ENCODE assay signal across 8 mouse cellular contexts in genomic region chr3:135290249-135290894, GRCm38 (mm10). TPM values are rescaled to one million over a fixed set of nuclear protein-coding genes. Genes with fewer than 3 reads are reported as not detected.
DNase-seq lines count a peak whose midpoint lies in the region; ATAC-seq and TF ChIP-seq lines count a peak whose summit lies in the region.

No protein-coding gene starts in this region.

- H3K9me3 ChIP-seq in lung, embryonic 14.5 days (ENCODE audit: low read depth, low read length): no peaks in the 10 kb centered on the region

- H3K4me1 ChIP-seq in lung, embryonic 14.5 days (ENCODE audit: insufficient read depth): no peaks in the 10 kb centered on the region

- no peaks in the 10 kb centered on the region for H3K27me3 ChIP-seq in lung, embryonic 14.5 days (ENCODE audit: insufficient read depth, low read length)

- no peak overlapping the region for H3K9ac ChIP-seq in lung, embryonic 14.5 days

- DNase-seq in adrenal gland, adult (ENCODE audit: inconsistent age in 2 of 2, low spot score in 1 of 2): peak; percentile 36 to 76
- DNase-seq in adrenal gland, postnatal 4 days (ENCODE audit: low spot score in 2 of 2): no peak
- peak; percentile 89 for DNase-seq in adipocyte (ENCODE audit: low spot score)
- peak; percentile 84 for DNase-seq in embryo, embryonic 10.5 days (ENCODE audit: low spot score)
- DNase-seq in heart, postnatal 10 days: peak; percentile 60 to 72
- DNase-seq in large intestine, adult 2 months (ENCODE audit: low read depth, low spot score): peak; percentile 37
- peak; percentile 87 for DNase-seq in lung, embryonic 14.5 days
- peak; percentile 81 for DNase-seq in retina, postnatal 1 day

- WGBS in large intestine, adult 2 months: 94% methylated on average over 7 of the region's 7 CpGs
- 100% methylated on average over 6 of the region's 7 CpGs for WGBS in lung, embryonic 14.5 days

- peak; percentile 83 for TF ChIP-seq CTCF in lung, embryonic 14.5 days (IDR thresholded peaks at IDR 0.05; ENCODE audit: low read depth)

- H3K36me3 ChIP-seq in lung, embryonic 14.5 days (ENCODE audit: insufficient read depth): no peaks in the 10 kb centered on the region

- no peak overlapping the region for H3K4me3 ChIP-seq in lung, embryonic 14.5 days (ENCODE audit: low read depth, low read length)

- H3K27ac ChIP-seq in lung, embryonic 14.5 days (ENCODE audit: low read depth): no peak overlapping the region

- peak; percentile 80 for ATAC-seq in lung, embryonic 14.5 days (ENCODE audit: insufficient read depth)

- intact Hi-C loops in heart, postnatal 10 days (cut with DNase I): loop anchor here (2.0 kb wide), 2 partner anchors 112 to 440 kb away; no protein-coding TSS in a partner anchor

- H3K4me2 ChIP-seq in lung, embryonic 14.5 days: no peak overlapping the region

RNA-seq across cellular contexts. Expression of gene Bdh2, which starts 9.4 kb away (rescaled TPM):
- 10 to 100 TPM in 1 of 2 experiments, 1 to 10 TPM in 1; 3.6 to 12.6 TPM for total RNA-seq in adrenal gland, postnatal 4 days (2021)
- 1 to 10 TPM; 5.1 to 6.6 TPM for total RNA-seq in heart, postnatal 10 days (2021)
- polyA plus RNA-seq in large intestine, adult 2 months (2012; rRNA removed): 0.90 and 0.92 TPM in 2 replicates
- 7.5 and 8.7 TPM in 2 replicates for polyA plus RNA-seq in lung, embryonic 14.5 days (2014; fragmentation: Nextera tagmentation; extraction: Ambion mirVana)

RNA-seq across cellular contexts. Expression of gene Slc9b2, which starts 17.1 kb away (rescaled TPM):
- 1 to 10 TPM; 1.4 to 1.6 TPM for total RNA-seq in adrenal gland, postnatal 4 days (2021)
- under 1 TPM; 0.20 to 0.43 TPM for total RNA-seq in heart, postnatal 10 days (2021)
- 0.03 and 0.11 TPM in 2 replicates for polyA plus RNA-seq in large intestine, adult 2 months (2012; rRNA removed)
- polyA plus RNA-seq in lung, embryonic 14.5 days (2014; fragmentation: Nextera tagmentation; extraction: Ambion mirVana): 1.1 and 2.2 TPM in 2 replicates

RNA-seq across cellular contexts. Expression of gene Slc9b1, which starts 57.5 kb away (rescaled TPM):
- total RNA-seq in adrenal gland, postnatal 4 days (2021): 1 to 10 TPM in 1 of 2 experiments, under 1 TPM in 1; 0.73 to 1.7 TPM
- total RNA-seq in heart, postnatal 10 days (2021): under 1 TPM; 0.45 to 0.60 TPM
- 0.10 TPM in 1 of 2 replicates, not detected in the other for polyA plus RNA-seq in large intestine, adult 2 months (2012; rRNA removed)
- 0.16 and 0.34 TPM in 2 replicates for polyA plus RNA-seq in lung, embryonic 14.5 days (2014; fragmentation: Nextera tagmentation; extraction: Ambion mirVana)

Comparison
In these comparisons a context has a peak if more than half of its experiments do, and no peak if none do; other contexts are left out.
1. DNase-seq: peak in adrenal gland, adult (2 of 2), adipocyte (single experiment), embryo, embryonic 10.5 days (single experiment), heart, postnatal 10 days (2 of 2), large intestine, adult 2 months (single experiment), lung, embryonic 14.5 days (single experiment) and retina, postnatal 1 day (single experiment); none in adrenal gland, postnatal 4 days (0 of 2).